Mouse (Mus musculus): ENCODE measurements around the gene Phldb1.

Gene Phldb1

GRCm38 (mm10) chr9:44734524-44735494 is at the start of gene Phldb1:
Gene Phldb1 (minus strand): TSS chr9:44735198.
- DNase-seq (ENCODE audit: extremely low spot score), result peak; percentile 81

- peak; percentile 96 for DNase-seq (ENCODE audit: extremely low spot score)
Observed at GRCm38 (mm10) chr9:44772750-44773651, 38.0 kb upstream of the Phldb1 start.

GRCm38 (mm10) chr9:44772392-44772749 is 37.4 kb upstream of the Phldb1 start:
- DNase-seq (ENCODE audit: extremely low spot score), result no peak

GRCm38 (mm10) chr9:44771376-44771775 is 36.4 kb upstream of the Phldb1 start:
- DNase-seq (ENCODE audit: extremely low spot score), result no peak

- DNase-seq (ENCODE audit: extremely low spot score), result peak; percentile 2
Observed at GRCm38 (mm10) chr9:44768029-44768394, 33.0 kb upstream of the Phldb1 start.

DNA sequence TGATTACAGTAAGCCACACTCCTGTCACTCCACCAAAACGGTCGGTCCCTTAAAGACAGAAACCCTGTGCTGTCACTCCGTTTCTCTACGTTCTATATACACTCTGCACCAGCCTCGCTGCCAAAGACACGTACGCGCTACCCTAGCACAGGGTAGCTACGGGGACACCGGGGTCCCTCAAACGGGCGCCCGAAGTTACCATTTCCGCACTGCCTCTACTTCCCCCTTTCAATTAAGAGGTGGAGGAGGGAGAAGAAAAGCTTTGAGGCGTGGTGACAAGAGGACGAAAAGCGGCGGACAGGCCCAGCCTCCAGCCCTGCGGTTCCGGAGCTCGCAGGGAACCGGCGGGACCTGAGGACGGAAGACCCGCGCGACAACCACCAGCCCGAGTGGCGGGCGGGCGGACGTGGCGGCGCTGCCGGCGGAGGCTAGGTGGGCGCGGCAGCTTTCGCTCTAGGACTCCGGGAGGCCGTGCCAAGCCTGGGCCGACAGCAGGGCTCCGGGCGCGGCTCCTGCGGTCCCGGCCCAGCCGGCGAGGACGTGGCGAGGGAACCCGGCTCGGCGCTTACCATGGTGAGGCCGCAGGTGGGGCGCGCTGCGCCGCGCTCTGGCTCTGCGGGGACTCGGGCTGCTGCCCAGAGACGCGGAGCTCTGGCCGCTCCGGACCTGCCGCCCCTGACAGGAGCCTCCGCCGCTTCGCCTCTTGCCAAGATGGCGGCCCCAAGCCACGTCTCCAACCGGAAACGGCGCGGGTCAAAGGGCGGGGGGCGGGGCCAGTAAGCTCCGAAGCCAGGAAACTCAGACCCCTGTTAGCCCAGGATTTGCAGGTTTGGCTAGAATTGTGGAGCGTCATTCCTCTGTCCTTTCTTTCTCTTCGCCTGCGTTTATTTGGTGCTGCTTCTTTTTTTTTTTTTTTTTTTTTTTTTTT is 32.4 kb upstream of the Phldb1 start, which contains the start of the genes Arcn1 and Ift46:
TSS of gene Arcn1 (minus strand) at position 745 of the 928 bp plus-strand sequence.
TSS of gene Ift46 (plus strand) at position 808 of the 928 bp plus-strand sequence.
- DNase-seq (ENCODE audit: extremely low spot score), result peak; percentile 90

DNA sequence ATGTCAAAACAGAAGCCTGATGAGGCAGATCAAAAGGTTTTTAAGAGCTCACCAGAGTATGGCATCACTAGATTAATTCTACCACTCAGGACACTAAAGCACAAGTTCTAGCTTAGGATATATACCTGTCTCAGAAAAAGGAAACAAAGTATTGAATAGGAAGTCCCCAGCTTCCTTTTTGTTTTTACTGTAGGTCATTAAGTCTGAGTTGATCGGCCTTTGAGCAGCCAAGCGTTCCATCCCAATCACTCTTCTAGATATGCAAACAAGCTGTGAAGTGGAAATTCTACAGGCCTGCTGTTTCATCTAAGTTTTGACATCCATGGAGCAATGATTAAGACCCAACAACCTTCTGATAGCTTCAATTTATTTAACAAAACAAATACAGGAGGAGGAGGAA is 25.9 kb upstream of the Phldb1 start:
- DNase-seq (ENCODE audit: extremely low spot score), result no peak

DNA sequence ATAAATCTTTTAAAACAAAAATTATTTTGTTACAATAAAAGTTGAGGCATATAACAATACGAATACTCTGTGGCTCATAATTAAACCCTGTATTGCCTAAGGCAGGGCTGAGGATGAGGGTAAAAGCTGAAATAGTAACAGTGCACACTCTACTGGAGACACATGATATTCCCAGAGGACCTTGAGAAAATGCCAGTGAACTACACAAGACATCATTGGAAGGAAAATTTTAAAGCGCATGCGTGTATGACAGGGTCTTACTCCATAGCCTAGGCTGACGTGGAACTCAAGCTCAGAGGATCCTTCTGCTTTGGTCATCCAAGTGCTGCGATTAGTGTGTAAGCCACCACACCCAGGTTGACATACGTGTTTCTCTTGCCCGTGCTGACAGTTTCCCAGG is 13.5 kb upstream of the Phldb1 start:
- no peak for DNase-seq (ENCODE audit: extremely low spot score)

GRCm38 (mm10) chr9:44747341-44747740 is 12.3 kb upstream of the Phldb1 start:
- no peak for DNase-seq (ENCODE audit: extremely low spot score)

GRCm38 (mm10) chr9:44746666-44747065 is 11.7 kb upstream of the Phldb1 start:
- no peak for DNase-seq (ENCODE audit: extremely low spot score)

GRCm38 (mm10) chr9:44745371-44745770 is 10.4 kb upstream of the Phldb1 start:
- no peak for DNase-seq (ENCODE audit: extremely low spot score)

- DNase-seq (ENCODE audit: extremely low spot score), result no peak
Observed at GRCm38 (mm10) chr9:44740663-44741192, 5.7 kb upstream of the Phldb1 start.

GRCm38 (mm10) chr9:44737240-44737949 is 2.4 kb upstream of the Phldb1 start:
- peak; percentile 42 for DNase-seq (ENCODE audit: extremely low spot score)

- DNase-seq (ENCODE audit: extremely low spot score), result no peak
Observed at GRCm38 (mm10) chr9:44736301-44736700, 1.3 kb upstream of the Phldb1 start.

- no peak for DNase-seq (ENCODE audit: extremely low spot score)
Observed at GRCm38 (mm10) chr9:44735886-44736285, 888 bp upstream of the Phldb1 start.

- DNase-seq (ENCODE audit: extremely low spot score), result peak; percentile 59
Observed at GRCm38 (mm10) chr9:44733671-44734523, 1.1 kb downstream of the Phldb1 start.

DNA sequence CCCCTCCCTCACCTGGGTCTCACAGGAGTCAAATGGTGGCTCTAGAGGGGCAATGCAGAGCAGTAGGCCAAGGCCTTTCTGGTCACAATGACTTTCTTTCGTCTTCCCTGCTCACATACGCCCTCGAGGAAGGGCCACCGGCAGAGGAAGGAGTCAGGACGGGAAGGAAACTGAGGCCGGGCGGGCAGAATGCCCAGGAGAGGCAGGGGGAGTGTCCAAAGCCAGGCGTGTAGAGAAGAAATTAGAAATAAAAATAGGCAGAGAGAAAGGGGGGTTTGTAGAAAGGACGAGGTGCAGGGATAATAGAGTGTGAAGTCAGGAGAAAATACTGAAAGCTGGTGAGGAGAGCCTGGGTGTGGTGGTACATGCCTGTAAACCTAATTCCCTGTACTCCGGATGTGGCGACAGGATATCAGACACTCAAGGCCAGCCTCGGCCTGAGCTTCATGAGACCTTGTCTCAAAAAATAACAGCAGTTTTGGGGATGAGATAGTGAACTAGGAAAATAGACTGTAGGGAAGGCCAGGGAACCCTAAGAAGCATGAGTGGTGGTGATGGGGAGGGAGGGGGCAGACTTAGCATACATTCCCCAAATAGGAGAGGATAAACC is 2.0 kb downstream of the Phldb1 start:
- no peak for DNase-seq (ENCODE audit: extremely low spot score)

GRCm38 (mm10) chr9:44732130-44732549 is 2.9 kb downstream of the Phldb1 start:
- DNase-seq (ENCODE audit: extremely low spot score), result no peak

GRCm38 (mm10) chr9:44727441-44727840 is 7.6 kb downstream of the Phldb1 start:
- no peak for DNase-seq (ENCODE audit: extremely low spot score)
